Comparison of ENCODE assay signal across 28 mouse cellular contexts in the genomic region with DNA sequence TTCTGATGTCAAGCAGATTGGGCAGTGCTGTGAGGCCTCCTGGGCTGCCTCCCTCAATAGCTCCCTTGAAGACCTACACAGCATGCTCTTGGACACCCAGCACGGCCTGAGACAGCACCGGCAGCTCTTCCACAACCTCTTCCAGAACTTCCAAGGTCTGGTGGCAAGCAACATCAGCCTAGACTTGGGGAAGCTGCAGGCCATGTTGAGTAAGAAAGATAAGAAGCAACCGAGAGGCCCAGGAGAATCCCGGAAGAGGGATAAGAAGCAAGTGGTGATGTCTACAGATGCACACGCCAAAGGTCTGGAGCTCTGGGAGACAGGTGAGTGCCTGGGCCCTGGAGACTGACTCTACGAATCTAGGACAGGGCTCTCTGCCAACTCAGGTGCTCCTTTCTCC. TPM values are rescaled to one million over a fixed set of nuclear protein-coding genes. Genes with fewer than 3 reads are reported as not detected.
"Had no signal": no experiment of that assay in that cellular context is flagged by ENCODE, and none has a peak within 500 bp of the region (broad histone marks: within the 10 kb centered on the region; RNA-seq: fewer than 3 reads in every experiment).

No protein-coding gene starts in this region.

- H3K9me3 ChIP-seq: liver, embryonic 15.5 days; lung, embryonic 15.5 days; midbrain, embryonic 12.5 days; midbrain, embryonic 15.5 days; neural tube, embryonic 13.5 days; neural tube, embryonic 15.5 days; stomach, embryonic 15.5 days had no signal

- H3K27ac ChIP-seq: liver, embryonic 15.5 days; lung, embryonic 15.5 days; midbrain, embryonic 10.5 days; midbrain, embryonic 12.5 days; midbrain, embryonic 15.5 days; neural tube, embryonic 13.5 days; neural tube, embryonic 15.5 days; stomach, embryonic 15.5 days; stomach, postnatal 0 days had no signal

- ATAC-seq: liver, postnatal 0 days; lung, postnatal 0 days; midbrain, embryonic 15.5 days had no signal

- H3K4me3 ChIP-seq: liver, embryonic 15.5 days; lung, embryonic 15.5 days; midbrain, embryonic 10.5 days; midbrain, embryonic 12.5 days; midbrain, embryonic 15.5 days; neural tube, embryonic 13.5 days; neural tube, embryonic 15.5 days; stomach, embryonic 15.5 days had no signal

- H3K27me3 ChIP-seq: liver, embryonic 15.5 days; lung, embryonic 15.5 days; midbrain, embryonic 12.5 days; midbrain, embryonic 15.5 days; neural tube, embryonic 13.5 days; neural tube, embryonic 15.5 days; stomach, embryonic 15.5 days had no signal

- DNase-seq: liver, postnatal 0 days; lung, adult 2 months; lung, postnatal 14 days; lung, postnatal 36 days; right cerebral cortex, adult 18-20 months; right cerebral cortex, postnatal 25 days; right cerebral cortex, postnatal 4 days; spleen, adult 18-20 months; thymus, adult 2 months; thymus, postnatal 25 days; thymus, postnatal 4 days had no signal

- H3K36me3 ChIP-seq: liver, embryonic 15.5 days had no signal

- H3K9ac ChIP-seq: liver, embryonic 15.5 days; liver, postnatal 0 days; lung, embryonic 15.5 days; midbrain, embryonic 12.5 days; midbrain, embryonic 15.5 days; neural tube, embryonic 13.5 days; neural tube, embryonic 15.5 days; stomach, embryonic 15.5 days had no signal

- H3K4me2 ChIP-seq: liver, embryonic 15.5 days; lung, embryonic 15.5 days; midbrain, embryonic 12.5 days; midbrain, embryonic 15.5 days; neural tube, embryonic 13.5 days; neural tube, embryonic 15.5 days; stomach, embryonic 15.5 days had no signal

- H3K4me1 ChIP-seq: liver, embryonic 15.5 days; lung, embryonic 15.5 days; midbrain, embryonic 10.5 days; midbrain, embryonic 12.5 days; midbrain, embryonic 15.5 days; neural tube, embryonic 13.5 days; neural tube, embryonic 15.5 days; stomach, embryonic 15.5 days had no signal

RNA-seq across cellular contexts. Expression of a gene that starts 24.0 kb away (rescaled TPM):
- total RNA-seq: megakaryocyte, adult 5-6 weeks; megakaryocyte-erythroid progenitor cell, adult 5-6 weeks; monocyte, adult 5-6 weeks had no signal

RNA-seq across cellular contexts. Expression of a gene that starts 24.7 kb away (rescaled TPM):
- total RNA-seq: megakaryocyte, adult 5-6 weeks; megakaryocyte-erythroid progenitor cell, adult 5-6 weeks; monocyte, adult 5-6 weeks had no signal

RNA-seq across cellular contexts. Expression of a gene that starts 44.1 kb away (rescaled TPM):
- total RNA-seq: megakaryocyte, adult 5-6 weeks; megakaryocyte-erythroid progenitor cell, adult 5-6 weeks; midbrain, postnatal 0 days; monocyte, adult 5-6 weeks had no signal
- polyA plus RNA-seq: lung, embryonic 15.5 days; midbrain, embryonic 10.5 days; midbrain, embryonic 12.5 days; midbrain, embryonic 15.5 days; midbrain, postnatal 0 days; neural tube, embryonic 11.5 days; neural tube, embryonic 13.5 days; neural tube, embryonic 15.5 days; small intestine, adult 2 months; testis, adult 2 months had no signal
